Mouse (Mus musculus) cerebellum, adult 2 months (tissue): ENCODE measurements around the gene Zbtb5. TPM values are rescaled to one million over a fixed set of nuclear protein-coding genes. Genes with fewer than 3 reads are reported as not detected.

ENCODE experiments used
- DNase-seq, 2 experiments: peaks; one replicate each; pipeline ENCODE4 v3.0.0; 2021
- H3K27ac ChIP-seq: fragments of 200-500 bp; 2 replicates; pipeline ENCODE4 v1.5.1; 2012; ENCODE audit warnings: low read length, control low read depth, inconsistent platforms; ENCODE audit not compliant: insufficient read depth
- H3K27me3 ChIP-seq: fragments of 200-500 bp; 2 replicates; pipeline ENCODE4 v1.6.1; 2012; ENCODE audit warnings: inconsistent platforms, mild to moderate bottlenecking, low read length, moderate library complexity; ENCODE audit not compliant: control insufficient read depth, insufficient read depth
- H3K4me1 ChIP-seq: fragments of 200-500 bp; 2 replicates; pipeline ENCODE4 v1.6.1; 2011; ENCODE audit warnings: low read length; ENCODE audit not compliant: control insufficient read depth, insufficient read depth
- H3K4me3 ChIP-seq: fragments of 200-500 bp; replicated peaks from 2 replicates; pipeline ENCODE3; 2011; ENCODE audit warnings: mild to moderate bottlenecking, low read depth, low read length, control low read depth; ENCODE audit not compliant: insufficient read depth
- CTCF ChIP-seq: fragments of 200-500 bp; IDR thresholded peaks from 2 replicates; pipeline ENCODE4 v1.5.1; 2011; ENCODE audit warnings: low read depth, mild to moderate bottlenecking, control low read depth, low read length, moderate library complexity, borderline replicate concordance; ENCODE audit not compliant: insufficient read depth
- POLR2A ChIP-seq: fragments of 200-500 bp; IDR thresholded peaks from 2 replicates; pipeline ENCODE4 v1.6.1; 2011; ENCODE audit warnings: low read length, control low read depth, borderline replicate concordance; ENCODE audit not compliant: insufficient read depth
- WGBS: fragments of 180-500 bp; shearing (Covaris S2); methylation state at CpG from one replicate; pipeline ENCODE4 v1.1.7; 2018; 5-methylcytosine and 5-hydroxymethylcytosine counted together
- polyA plus RNA-seq: library from polyadenylated mRNA; depleted of rRNA; stranded (reverse); fragments of >200 nt; gene quantifications from 2 replicates; pipeline ENCODE4 v1.2.3, GENCODE M21; 2012

Zbtb5 gene
- polyA plus RNA-seq, 1 experiment = 9.8 TPM

DNA sequence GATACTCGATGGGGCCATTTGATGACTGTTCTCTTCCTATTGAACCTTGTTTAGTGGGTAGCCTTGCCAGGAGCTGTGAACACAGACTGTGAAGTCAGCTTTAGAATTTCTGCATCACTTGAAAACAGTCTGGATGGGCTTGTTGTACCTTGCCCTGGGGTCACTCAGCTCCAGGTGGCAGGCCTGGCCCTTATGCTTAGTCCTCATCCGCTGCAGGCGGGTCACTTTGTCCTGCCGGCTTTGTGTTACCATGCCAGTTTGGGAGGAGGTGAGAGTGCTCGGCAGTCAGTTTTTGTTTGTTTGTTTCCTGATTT, 30.3 kb downstream of the Zbtb5 start:
- Histone ChIP-seq H3K4me1 (peaks cover 14% of the 10 kb centered on the region), H3K27me3 (no peaks in the 10 kb centered on the region), H3K27ac (0 out of 2 replicates have a peak overlapping the region, but pooled peaks have one; percentile 89), H3K4me3 (peak overlapping the region; percentile 78)
- TF ChIP-seq CTCF = no peak
- TF ChIP-seq POLR2A = no peak
- no peak for DNase-seq
- WGBS = 19% methylated on average over 5 of the region's 5 CpGs

DNA sequence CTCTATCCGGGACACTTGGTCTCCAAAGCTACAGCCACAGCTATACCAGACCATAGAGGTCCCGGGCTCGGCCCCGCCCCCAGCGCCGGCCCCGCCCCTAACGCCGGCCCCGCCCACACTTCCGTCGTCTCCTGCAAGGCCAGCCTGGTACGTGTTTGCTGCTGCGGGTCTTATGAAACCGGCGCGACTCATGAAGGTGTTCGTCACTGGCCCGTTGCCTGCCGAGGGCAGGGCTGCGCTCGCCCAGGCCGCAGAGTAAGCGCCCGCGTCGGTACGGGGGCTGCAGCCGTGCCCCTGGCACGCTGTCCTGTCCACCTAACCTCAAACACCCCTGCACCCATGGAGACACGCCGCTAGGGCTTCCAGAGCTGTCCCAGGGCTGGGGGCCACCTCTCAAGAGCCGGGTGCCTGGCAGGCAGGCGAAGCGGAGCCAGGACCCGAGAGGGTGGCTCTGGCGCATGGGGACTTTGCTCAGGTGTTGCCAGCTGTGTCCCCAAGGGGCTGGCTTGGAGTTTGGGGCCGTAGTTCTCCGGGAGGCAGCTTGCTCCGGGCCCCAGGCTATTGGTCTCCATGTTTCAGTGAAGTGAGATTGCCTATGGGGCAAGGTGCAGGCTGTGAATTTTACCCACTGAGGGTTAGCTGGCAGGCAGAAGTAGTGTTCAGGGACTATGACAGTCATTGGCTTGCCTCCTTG, 30.8 kb downstream of the Zbtb5 start, which contains the start of gene Grhpr:
Gene Grhpr, plus strand, starts transcription at position 116 of the 694 bp plus-strand sequence.
- WGBS = under 1% methylated on average over 40 of the region's 40 CpGs
- Histone ChIP-seq H3K27ac (peak within 1 kb of the TSS; percentile 89), H3K4me3 (peak within 1 kb of the TSS; percentile 78), H3K4me1 (peaks cover 14% of the 10 kb centered on the region), H3K27me3 (no peaks in the 10 kb centered on the region)
- no peak for TF ChIP-seq CTCF
- TF ChIP-seq POLR2A = peak; percentile 68; the same call in 1 of the 2 replicates
- peak; percentile 71 to 76 for DNase-seq

DNA sequence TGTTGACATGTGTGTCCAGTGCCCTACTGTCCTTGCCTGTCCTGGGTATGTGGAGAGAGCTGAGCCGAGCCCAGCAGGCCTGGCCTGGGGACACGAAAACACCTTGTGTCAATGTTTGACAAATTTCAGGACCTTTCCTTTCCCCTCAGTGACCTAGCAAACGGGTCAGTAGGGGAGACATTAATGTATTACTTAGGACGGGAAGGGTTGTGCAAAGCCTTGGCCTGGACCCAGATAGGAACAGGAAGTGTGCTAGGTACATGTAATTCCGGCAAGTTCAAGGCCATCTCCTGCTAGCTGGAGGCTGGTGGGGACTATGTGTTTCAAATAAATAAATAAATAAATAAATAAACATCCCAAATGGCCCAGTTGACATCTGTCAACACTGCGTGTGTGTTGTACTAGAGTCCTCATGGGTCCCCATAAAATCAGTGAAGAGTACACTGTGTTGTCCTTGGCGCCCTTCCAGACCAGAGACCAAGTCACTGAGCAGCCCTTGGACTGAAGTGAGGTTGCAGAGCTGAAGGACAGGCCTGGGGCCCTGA, 32.3 kb downstream of the Zbtb5 start:
- Histone ChIP-seq H3K27me3 (no peaks in the 10 kb centered on the region), H3K27ac (no peak overlapping the region), H3K4me3 (no peak overlapping the region), H3K4me1 (peaks cover 14% of the 10 kb centered on the region)
- no peak for TF ChIP-seq POLR2A
- no peak for TF ChIP-seq CTCF
- 86% methylated on average over 7 of the region's 7 CpGs for WGBS
- no peak for DNase-seq

DNA sequence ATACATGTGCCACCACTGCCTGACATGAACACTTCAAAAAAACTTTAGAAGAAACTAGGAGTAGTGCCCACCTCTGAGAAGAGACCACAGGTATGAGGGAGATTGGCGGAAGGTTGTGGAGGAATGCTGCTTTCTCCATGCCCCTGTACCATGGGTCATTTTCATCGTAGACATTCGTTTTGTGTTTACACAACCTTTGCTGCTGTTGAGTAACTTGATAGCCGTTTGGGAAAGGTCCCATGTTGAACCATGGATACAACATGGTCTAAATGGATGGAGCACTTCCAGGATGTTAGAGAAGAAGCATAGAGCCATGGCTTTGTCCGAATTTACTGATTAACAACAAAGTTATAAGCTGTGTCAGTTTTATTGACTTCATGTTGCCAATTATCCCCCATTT, 34.0 kb downstream of the Zbtb5 start:
- no peak overlapping the region for H3K4me3 ChIP-seq
- no peak overlapping the region for H3K27ac ChIP-seq
- DNase-seq = no peak
- H3K4me1 ChIP-seq = peaks cover 21% of the 10 kb centered on the region
- TF ChIP-seq POLR2A (no peak), CTCF (no peak)
- 85% methylated on average over 5 of the region's 5 CpGs for WGBS
- no peaks in the 10 kb centered on the region for H3K27me3 ChIP-seq

DNA sequence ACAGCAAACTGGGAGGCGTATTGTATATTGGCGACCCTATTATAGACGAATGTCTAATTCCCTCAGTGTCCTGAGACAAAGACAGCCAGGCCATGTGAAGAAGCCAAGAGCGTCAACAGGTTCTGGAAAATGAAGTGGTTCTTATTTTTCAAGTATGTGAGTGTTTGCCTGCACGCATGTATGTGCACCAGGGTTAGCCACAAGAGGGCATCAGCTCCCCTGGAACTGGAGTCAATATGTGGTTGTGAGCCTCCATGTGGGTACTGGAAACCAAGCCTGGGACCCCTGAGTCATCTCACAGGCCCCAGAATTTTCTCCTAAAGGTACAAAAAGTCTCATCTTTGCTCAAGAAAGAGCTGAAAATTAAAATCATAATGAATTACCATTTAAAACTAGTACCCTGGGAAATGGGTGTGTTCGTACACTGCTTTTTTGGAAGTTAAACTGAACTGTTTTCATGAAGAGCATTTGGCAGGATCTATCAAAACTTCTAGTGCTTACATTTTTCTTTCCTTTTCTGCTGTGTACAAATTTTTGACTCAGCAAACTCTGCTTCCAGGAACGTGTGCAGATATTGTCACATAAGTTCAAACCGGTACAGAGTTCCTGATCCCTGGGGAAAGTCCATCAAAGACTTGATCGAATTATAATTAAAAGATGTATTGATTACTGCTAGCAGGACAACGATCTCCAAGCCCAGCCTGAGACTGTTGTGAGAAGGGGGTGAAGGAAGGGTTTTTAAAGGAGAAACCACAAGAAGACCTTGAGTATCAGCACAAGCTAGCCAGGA, 35.1 kb downstream of the Zbtb5 start:
- no peak overlapping the region for H3K27ac ChIP-seq
- DNase-seq = no peak
- TF ChIP-seq POLR2A = no peak
- no peak for TF ChIP-seq CTCF
- H3K4me3 ChIP-seq = no peak overlapping the region
- 94% methylated on average over 10 of the region's 10 CpGs for WGBS
- H3K27me3 ChIP-seq = no peaks in the 10 kb centered on the region
- peaks cover 17% of the 10 kb centered on the region for H3K4me1 ChIP-seq

DNA sequence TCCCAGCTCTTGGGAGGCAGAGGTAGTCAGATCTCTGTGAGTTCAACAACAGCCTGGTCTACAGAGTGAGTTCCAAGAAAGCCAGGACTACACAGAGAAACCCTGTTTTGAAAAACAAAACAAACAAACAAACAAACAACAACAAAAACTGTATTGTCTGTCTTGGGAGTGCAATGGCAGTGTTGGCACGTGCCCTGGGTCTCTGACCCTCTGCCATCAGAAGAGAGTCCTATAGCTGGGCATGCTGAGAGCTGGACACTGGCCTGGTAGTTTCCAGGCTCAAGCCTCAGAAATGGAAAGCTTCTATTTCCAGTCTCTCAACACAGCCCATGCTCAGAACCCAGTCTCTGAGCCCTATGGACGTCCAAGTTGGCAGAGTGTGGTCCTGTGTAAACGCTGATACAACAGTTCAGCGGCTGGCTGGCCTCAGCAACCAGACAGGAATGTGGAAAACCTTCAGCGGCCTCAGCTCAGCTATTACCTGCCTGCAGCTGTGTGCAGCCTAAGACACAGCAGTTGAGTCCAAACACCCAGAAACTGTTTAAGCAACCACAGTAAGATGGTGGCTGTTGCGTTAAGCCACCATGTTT, 36.1 kb downstream of the Zbtb5 start:
- H3K27ac ChIP-seq = no peak overlapping the region
- 40% methylated on average over 6 of the region's 6 CpGs for WGBS
- peaks cover 11% of the 10 kb centered on the region for H3K4me1 ChIP-seq
- H3K27me3 ChIP-seq = no peaks in the 10 kb centered on the region
- no peak for DNase-seq
- TF ChIP-seq POLR2A (no peak), CTCF (no peak)
- H3K4me3 ChIP-seq = no peak overlapping the region

DNA sequence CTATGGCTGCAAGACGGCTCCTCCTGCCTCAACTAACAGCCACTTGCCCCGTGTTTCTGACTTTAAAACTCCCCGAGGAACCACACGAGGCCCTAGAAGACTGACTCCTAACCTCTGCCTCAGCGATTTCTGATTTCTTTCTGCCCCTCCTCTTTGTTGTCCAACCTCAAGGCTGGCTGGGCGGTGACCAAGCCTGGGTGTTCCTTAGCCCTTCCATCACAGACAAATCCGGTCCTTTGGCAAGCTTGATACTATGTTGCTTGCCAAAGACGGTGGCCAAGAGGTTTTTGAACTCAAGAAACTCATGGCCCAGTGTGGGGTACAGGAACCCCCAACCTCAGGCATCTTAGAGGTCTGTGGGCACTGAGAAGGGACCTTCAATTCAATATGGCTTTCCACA, 37.9 kb downstream of the Zbtb5 start:
- Histone ChIP-seq H3K4me3 (no peak overlapping the region), H3K27me3 (no peaks in the 10 kb centered on the region), H3K27ac (peak overlapping the region; percentile 0; the same call in 1 of the 2 replicates), H3K4me1 (peaks cover 8% of the 10 kb centered on the region)
- no peak for TF ChIP-seq POLR2A
- no peak for TF ChIP-seq CTCF
- WGBS = 38% methylated on average over 8 of the region's 8 CpGs
- no peak for DNase-seq

DNA sequence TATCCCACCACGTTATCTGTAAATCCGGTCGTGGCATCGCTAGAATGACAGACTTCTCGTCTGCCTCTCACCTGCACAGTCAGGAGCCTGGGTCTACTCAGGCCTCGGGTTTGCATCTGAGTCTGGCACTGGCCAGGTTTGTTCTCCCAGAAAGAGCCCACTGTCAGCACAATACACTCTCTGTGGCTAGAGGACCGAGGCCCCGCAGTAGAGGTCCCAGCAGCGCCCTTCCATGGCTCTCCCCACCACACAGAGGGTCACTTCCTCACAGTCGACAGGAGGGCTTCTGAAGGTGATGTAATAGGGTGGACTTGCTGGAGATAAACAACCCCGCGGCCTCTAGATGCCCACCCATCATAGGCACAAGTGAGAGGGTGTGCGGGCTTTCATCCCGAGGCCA, 38.3 kb downstream of the Zbtb5 start:
- TF ChIP-seq POLR2A = no peak
- TF ChIP-seq CTCF = no peak

More for the DNA sequence above, 38.3 kb downstream of the Zbtb5 start:
- WGBS = 24% methylated on average over 14 of the region's 14 CpGs
- H3K4me1 ChIP-seq = peaks cover 8% of the 10 kb centered on the region
- H3K4me3 ChIP-seq = peak overlapping the region; percentile 68
- no peaks in the 10 kb centered on the region for H3K27me3 ChIP-seq
- H3K27ac ChIP-seq = peak overlapping the region; percentile 0; the same call in 1 of the 2 replicates
- no peak for DNase-seq
